Mouse (Mus musculus): ENCODE data around the gene Cmip. TPM values are rescaled to one million over a fixed set of nuclear protein-coding genes. Genes with fewer than 3 reads are reported as not detected.

The Cmip gene
- polyA plus RNA-seq, 1 experiment: 16.2 TPM

- no peak for TF ChIP-seq CTCF (IDR thresholded peaks at IDR 0.05; ENCODE audit: control insufficient read depth, insufficient read depth, low read length)
- no peak for TF ChIP-seq POLR2A (IDR thresholded peaks at IDR 0.05; ENCODE audit: borderline replicate concordance, control insufficient read depth, low read depth, low read length)
- no peak overlapping the region for H3K4me3 ChIP-seq (replicated peaks; ENCODE audit: control insufficient read depth, low read depth, low read length)
- peak overlapping the region; percentile 41; the same call in 1 of the 2 replicates for H3K27ac ChIP-seq (ENCODE audit: control insufficient read depth, insufficient read depth, low read depth, low read length, poor library complexity)
- WGBS: 60% methylated on average over 14 of the region's 14 CpGs
- peaks cover 14% of the 10 kb centered on the region for H3K4me1 ChIP-seq (ENCODE audit: control insufficient read depth, insufficient read depth, low read length)
Measured at GRCm38 (mm10) chr8:117334748-117335393, 78.0 kb downstream of the Cmip start.

- Histone ChIP-seq H3K27ac (ENCODE audit: control insufficient read depth, insufficient read depth, low read depth, low read length, poor library complexity) (peak overlapping the region; percentile 41; the same call in 1 of the 2 replicates), H3K4me1 (ENCODE audit: control insufficient read depth, insufficient read depth, low read length) (peaks cover 14% of the 10 kb centered on the region), H3K4me3 (replicated peaks; ENCODE audit: control insufficient read depth, low read depth, low read length) (no peak overlapping the region)
- TF ChIP-seq CTCF (IDR thresholded peaks at IDR 0.05; ENCODE audit: control insufficient read depth, insufficient read depth, low read length) (no peak), POLR2A (IDR thresholded peaks at IDR 0.05; ENCODE audit: borderline replicate concordance, control insufficient read depth, low read depth, low read length) (no peak)
- 47% methylated on average over 8 of the region's 8 CpGs for WGBS
Measured at GRCm38 (mm10) chr8:117335423-117335822, 78.6 kb downstream of the Cmip start.

GRCm38 (mm10) chr8:117337188-117337587, 80.3 kb downstream of the Cmip start:
- WGBS: 77% methylated on average over 3 of the region's 3 CpGs
- Histone ChIP-seq H3K4me1 (ENCODE audit: control insufficient read depth, insufficient read depth, low read length) (peaks cover 19% of the 10 kb centered on the region), H3K27ac (ENCODE audit: control insufficient read depth, insufficient read depth, low read depth, low read length, poor library complexity) (no peak overlapping the region)

GRCm38 (mm10) chr8:117338678-117339077, 81.8 kb downstream of the Cmip start:
- Histone ChIP-seq H3K4me3 (replicated peaks; ENCODE audit: control insufficient read depth, low read depth, low read length) (no peak overlapping the region), H3K27ac (ENCODE audit: control insufficient read depth, insufficient read depth, low read depth, low read length, poor library complexity) (peak overlapping the region; percentile 21), H3K4me1 (ENCODE audit: control insufficient read depth, insufficient read depth, low read length) (peaks cover 18% of the 10 kb centered on the region)
- 4% methylated on average over 2 of the region's 2 CpGs for WGBS
- TF ChIP-seq POLR2A (IDR thresholded peaks at IDR 0.05; ENCODE audit: borderline replicate concordance, control insufficient read depth, low read depth, low read length): no peak
- TF ChIP-seq CTCF (IDR thresholded peaks at IDR 0.05; ENCODE audit: control insufficient read depth, insufficient read depth, low read length): no peak

More at GRCm38 (mm10) chr8:117337188-117337587, 80.3 kb downstream of the Cmip start:
- no peak overlapping the region for H3K4me3 ChIP-seq (replicated peaks; ENCODE audit: control insufficient read depth, low read depth, low read length)
- TF ChIP-seq CTCF (IDR thresholded peaks at IDR 0.05; ENCODE audit: control insufficient read depth, insufficient read depth, low read length) (no peak), POLR2A (IDR thresholded peaks at IDR 0.05; ENCODE audit: borderline replicate concordance, control insufficient read depth, low read depth, low read length) (no peak)

- peak overlapping the region; percentile 70 for H3K27ac ChIP-seq (ENCODE audit: control insufficient read depth, insufficient read depth, low read depth, low read length, poor library complexity)
- H3K4me3 ChIP-seq (replicated peaks; ENCODE audit: control insufficient read depth, low read depth, low read length): no peak overlapping the region
- H3K4me1 ChIP-seq (ENCODE audit: control insufficient read depth, insufficient read depth, low read length): peaks cover 19% of the 10 kb centered on the region
- no peak for TF ChIP-seq POLR2A (IDR thresholded peaks at IDR 0.05; ENCODE audit: borderline replicate concordance, control insufficient read depth, low read depth, low read length)
- 55% methylated on average over 19 of the region's 19 CpGs for WGBS
Measured at GRCm38 (mm10) chr8:117339296-117339957, 82.6 kb downstream of the Cmip start.

- Histone ChIP-seq H3K4me3 (replicated peaks; ENCODE audit: control insufficient read depth, low read depth, low read length) (peak overlapping the region; percentile 43), H3K4me1 (ENCODE audit: control insufficient read depth, insufficient read depth, low read length) (peaks cover 17% of the 10 kb centered on the region), H3K27ac (ENCODE audit: control insufficient read depth, insufficient read depth, low read depth, low read length, poor library complexity) (peak overlapping the region; percentile 77)
- TF ChIP-seq POLR2A (IDR thresholded peaks at IDR 0.05; ENCODE audit: borderline replicate concordance, control insufficient read depth, low read depth, low read length) (no peak), CTCF (IDR thresholded peaks at IDR 0.05; ENCODE audit: control insufficient read depth, insufficient read depth, low read length) (no peak)
- WGBS: 16% methylated on average over 11 of the region's 12 CpGs
Measured at GRCm38 (mm10) chr8:117339958-117340651, 83.2 kb downstream of the Cmip start.

GRCm38 (mm10) chr8:117340800-117341199, 83.9 kb downstream of the Cmip start:
- peaks cover 20% of the 10 kb centered on the region for H3K4me1 ChIP-seq (ENCODE audit: control insufficient read depth, insufficient read depth, low read length)
- peak overlapping the region; percentile 44 for H3K4me3 ChIP-seq (replicated peaks; ENCODE audit: control insufficient read depth, low read depth, low read length)
- WGBS: 85% methylated on average over 12 of the region's 12 CpGs
- peak overlapping the region; percentile 63 for H3K27ac ChIP-seq (ENCODE audit: control insufficient read depth, insufficient read depth, low read depth, low read length, poor library complexity)
- TF ChIP-seq POLR2A (IDR thresholded peaks at IDR 0.05; ENCODE audit: borderline replicate concordance, control insufficient read depth, low read depth, low read length) (no peak), CTCF (IDR thresholded peaks at IDR 0.05; ENCODE audit: control insufficient read depth, insufficient read depth, low read length) (no peak)

- Histone ChIP-seq H3K4me1 (ENCODE audit: control insufficient read depth, insufficient read depth, low read length) (peaks cover 19% of the 10 kb centered on the region), H3K4me3 (replicated peaks; ENCODE audit: control insufficient read depth, low read depth, low read length) (peak overlapping the region; percentile 44), H3K27ac (ENCODE audit: control insufficient read depth, insufficient read depth, low read depth, low read length, poor library complexity) (peak overlapping the region; percentile 86)
- TF ChIP-seq POLR2A (IDR thresholded peaks at IDR 0.05; ENCODE audit: borderline replicate concordance, control insufficient read depth, low read depth, low read length): no peak
- TF ChIP-seq CTCF (IDR thresholded peaks at IDR 0.05; ENCODE audit: control insufficient read depth, insufficient read depth, low read length): no peak
- 24% methylated on average over 8 of the region's 8 CpGs for WGBS
Measured at GRCm38 (mm10) chr8:117342735-117343385, 86.0 kb downstream of the Cmip start.

Data from bone marrow, adult 2 months (tissue).